Mouse (Mus musculus): ENCODE data around the gene Rgs6.

DNA sequence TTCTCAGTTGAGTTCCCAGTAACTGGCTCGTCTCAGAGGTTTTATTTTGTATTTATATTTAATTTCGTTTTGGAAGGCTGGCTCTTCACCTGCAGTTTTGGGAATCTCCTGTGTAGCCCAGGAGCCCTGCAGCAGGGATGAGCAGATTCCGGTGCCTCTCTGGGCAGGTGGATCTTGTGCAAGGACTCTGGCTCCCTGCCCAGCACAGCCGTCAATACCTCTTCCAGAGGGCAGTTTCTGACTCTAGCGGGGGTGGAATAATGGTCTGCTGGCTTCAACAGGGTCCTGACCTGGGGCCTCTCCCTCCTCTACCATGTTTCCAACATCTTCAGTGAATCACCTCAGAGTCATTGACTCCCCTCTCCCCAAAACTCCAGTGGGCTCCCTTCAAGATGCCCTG lies 616.3 kb downstream of the Rgs6 start:
- TF ChIP-seq POLR2A (IDR thresholded peaks at IDR 0.05; ENCODE audit: extremely low read depth, insufficient read depth, low read length): no peak
- TF ChIP-seq CTCF (IDR thresholded peaks at IDR 0.05; ENCODE audit: low read depth, low read length): no peak
